Mouse (Mus musculus): ENCODE measurements at regions not wholly inside any gene's neighbourhood (a gene's known extent, or its start where the extent isn't known, plus 50 kb on each side); places are given as distances from the start of the nearest gene placed in this dataset.

DNA sequence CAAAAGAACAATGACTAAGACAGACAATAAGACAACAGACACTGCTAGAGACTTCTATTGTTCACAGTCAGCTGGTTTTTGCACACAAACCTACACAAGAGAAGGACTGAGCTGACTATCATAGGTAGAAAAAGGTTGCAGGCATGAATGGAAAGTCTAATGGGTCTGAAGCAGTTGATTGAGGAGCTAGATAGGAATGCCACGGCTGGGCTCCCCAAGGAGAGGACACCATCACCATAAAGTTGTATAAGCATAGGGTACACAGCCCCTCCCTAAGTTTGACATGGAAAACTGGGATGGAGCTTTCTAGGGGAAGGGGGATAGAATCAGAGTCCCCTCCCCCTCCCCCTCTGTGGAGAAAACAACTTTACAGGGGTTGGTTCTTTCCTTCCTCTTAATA lies 88.5 kb upstream of the Ankrd28 start:
- TF ChIP-seq CTCF (IDR thresholded peaks at IDR 0.05; ENCODE audit: extremely low read depth, insufficient read depth, insufficient read length, insufficient replicate concordance) (no peak), POLR2A (IDR thresholded peaks at IDR 0.05; ENCODE audit: low read depth, low read length) (no peak)

Data from spleen, adult 2 months (tissue).